Mouse (Mus musculus): ENCODE data around the gene Gm7971. TPM values are rescaled to one million over a fixed set of nuclear protein-coding genes. Genes with fewer than 3 reads are reported as not detected.
"Not testable (repeated sequence)": the region's sequence is repeated elsewhere in the genome, so short reads cannot be mapped to it uniquely, and the experiment has no call there.

Gene Gm7971
- polyA plus RNA-seq (2015; fragmentation: Nextera tagmentation; extraction: Ambion mirVana), result not detected in 2 replicates

DNA sequence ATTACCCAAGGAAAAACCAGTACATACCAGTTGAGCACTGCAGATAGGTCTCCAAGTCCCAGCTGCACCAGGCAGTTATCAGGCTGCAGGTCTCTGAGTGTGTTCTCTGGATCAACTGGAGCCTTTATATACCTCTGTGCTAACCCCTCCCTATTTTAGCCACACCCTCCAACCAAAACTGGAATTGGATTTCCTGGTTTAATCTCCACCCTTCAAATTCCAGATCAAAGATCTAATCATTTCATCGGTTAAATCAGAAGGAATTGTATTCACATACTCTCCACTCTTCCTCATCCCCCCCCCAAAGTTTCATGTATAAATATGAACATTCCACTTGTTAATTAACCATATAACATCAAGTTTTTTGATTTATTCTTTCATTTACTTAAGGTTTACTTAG, at the start of gene Gm7971:
Gene Gm7971 (minus strand): TSS at position 101 of the 400 bp plus-strand sequence.
- H3K27ac ChIP-seq (ENCODE audit: low read length); H3K9me3 ChIP-seq (replicated peaks; ENCODE audit: control insufficient read depth, low read length); H3K4me1 ChIP-seq (ENCODE audit: control insufficient read depth, insufficient read depth, low read length); ATAC-seq (ENCODE audit: insufficient read depth, low FRiP score); H3K9ac ChIP-seq (ENCODE audit: low read length); H3K27me3 ChIP-seq (ENCODE audit: control insufficient read depth, insufficient read depth, low read length); H3K4me3 ChIP-seq (replicated peaks; ENCODE audit: low read length); H3K4me2 ChIP-seq (ENCODE audit: low read depth, low read length); H3K36me3 ChIP-seq (ENCODE audit: control insufficient read depth, insufficient read depth, low read length): not testable (repeated sequence)
- WGBS, result no CpG with 5 or more reads among the region's 1 CpGs

Other genes with a start within 250 kb of the Gm7971 start
- not detected in 2 replicates for gene D5Ertd577e, start 138.1 kb downstream of the Gm7971 start, polyA plus RNA-seq (2015; fragmentation: Nextera tagmentation; extraction: Ambion mirVana)
- gene Gm3286, start 84.1 kb downstream of the Gm7971 start, polyA plus RNA-seq (2015; fragmentation: Nextera tagmentation; extraction: Ambion mirVana), result not detected in 2 replicates
- gene Gm7978, start 141.3 kb upstream of the Gm7971 start, polyA plus RNA-seq (2015; fragmentation: Nextera tagmentation; extraction: Ambion mirVana), result not detected in 2 replicates
- gene Gm7982, start 147.1 kb upstream of the Gm7971 start, polyA plus RNA-seq (2015; fragmentation: Nextera tagmentation; extraction: Ambion mirVana), result not detected in 2 replicates
- gene E330014E10Rik, start 181.1 kb upstream of the Gm7971 start, polyA plus RNA-seq (2015; fragmentation: Nextera tagmentation; extraction: Ambion mirVana), result not detected in 2 replicates

Measured in stomach, embryonic 16.5 days (tissue).